Mouse (Mus musculus) CH12.LX (cell line): ENCODE measurements at regions not wholly inside any gene's neighbourhood (a gene's known extent, or its start where the extent isn't known, plus 50 kb on each side); places are given as distances from the start of the nearest gene placed in this dataset.

Experiments used
- BHLHE40 ChIP-seq: IDR thresholded peaks from 2 replicates; pipeline ENCODE4 v1.6.1; 2011; ENCODE audit warnings: mild to moderate bottlenecking, low read depth, low read length, improper control_type of control experiment
- CHD2 ChIP-seq: IDR thresholded peaks from 2 replicates; pipeline ENCODE4 v1.6.1; 2011; ENCODE audit warnings: low read length, improper control_type of control experiment
- CTCF ChIP-seq, 2 experiments: IDR thresholded peaks in 1 of 2; conservative IDR thresholded peaks in 1 of 2; 2 replicates each; pipeline ENCODE4 v1.5.1; 2011 to 2012; ENCODE audit warnings: low read depth in 2 of 2, low read length in 2 of 2, improper control_type of control experiment in 1 of 2, inconsistent platforms in 1 of 2, mild to moderate bottlenecking in 1 of 2, moderate library complexity in 1 of 2
- EP300 ChIP-seq: IDR thresholded peaks from 2 replicates; pipeline ENCODE4 v1.6.1; 2011; ENCODE audit warnings: low read length, improper control_type of control experiment
- ETS1 ChIP-seq: conservative IDR thresholded peaks from 2 replicates; pipeline ENCODE4 v1.6.1; 2012; ENCODE audit warnings: low read depth, mild to moderate bottlenecking, inconsistent platforms, low read length, improper control_type of control experiment, moderate library complexity
- IRF4 ChIP-seq: IDR thresholded peaks from 2 replicates; pipeline ENCODE4 v1.6.1; 2014; ENCODE audit warnings: low read depth, mild to moderate bottlenecking, inconsistent platforms, low read length, improper control_type of control experiment
- KAT2A ChIP-seq: IDR thresholded peaks from 2 replicates; pipeline ENCODE4 v1.6.1; 2012; ENCODE audit warnings: low read length, improper control_type of control experiment, inconsistent platforms; ENCODE audit not compliant: insufficient replicate concordance
- MEF2A ChIP-seq: IDR thresholded peaks from 2 replicates; pipeline ENCODE4 v1.6.1; 2014; ENCODE audit warnings: low read depth, mild to moderate bottlenecking, inconsistent platforms, low read length, improper control_type of control experiment, borderline replicate concordance
- NELFE ChIP-seq: IDR thresholded peaks from 2 replicates; pipeline ENCODE4 v1.6.1; 2011; ENCODE audit warnings: low read depth, low read length, improper control_type of control experiment
- POLR2A ChIP-seq: IDR thresholded peaks from 2 replicates; pipeline ENCODE4 v1.6.1; 2011; ENCODE audit warnings: low read depth, mild to moderate bottlenecking, improper control_type of control experiment, low read length
- POLR2AphosphoS2 ChIP-seq: IDR thresholded peaks from 2 replicates; pipeline ENCODE4 v1.6.1; 2011; ENCODE audit warnings: low read depth, low read length, improper control_type of control experiment
- RAD21 ChIP-seq: IDR thresholded peaks from 2 replicates; pipeline ENCODE4 v1.6.1; 2011; ENCODE audit warnings: low read depth, mild to moderate bottlenecking, low read length, improper control_type of control experiment, moderate library complexity
- USF1 ChIP-seq: IDR thresholded peaks from 2 replicates; pipeline ENCODE4 v1.6.1; 2014; ENCODE audit warnings: low read depth, mild to moderate bottlenecking, inconsistent platforms, low read length, improper control_type of control experiment
- ZNF384 ChIP-seq: IDR thresholded peaks from 2 replicates; pipeline ENCODE4 v1.6.1; 2012; ENCODE audit warnings: low read depth, low read length, improper control_type of control experiment, inconsistent platforms

- no peak for TF ChIP-seq BHLHE40
- TF ChIP-seq NELFE, result no peak
- no peak for TF ChIP-seq IRF4
- TF ChIP-seq CTCF (conservative IDR thresholded peaks at IDR 0.05 in 1 of 2, IDR thresholded peaks at IDR 0.05 in 1 of 2; ENCODE audit: low read depth in 2 of 2, low read length in 2 of 2), result no peak
- no peak for TF ChIP-seq ZNF384
- TF ChIP-seq POLR2A, result no peak
- no peak for TF ChIP-seq POLR2AphosphoS2
- TF ChIP-seq KAT2A, result no peak
- TF ChIP-seq EP300, result no peak
- TF ChIP-seq ETS1, result no peak
- TF ChIP-seq MEF2A, result no peak
- TF ChIP-seq CHD2, result no peak
- TF ChIP-seq RAD21, result no peak
- no peak for TF ChIP-seq USF1
Observed at GRCm38 (mm10) chr14:103403054-103403453, 56.4 kb upstream of the Mycbp2 start.
